Mouse (Mus musculus) kidney, embryonic 16.5 days (tissue): ENCODE data around the gene Cers3. TPM values are rescaled to one million over a fixed set of nuclear protein-coding genes. Genes with fewer than 3 reads are reported as not detected.

ENCODE experiments used
- ATAC-seq: fragments of 200-750 bp; cut with Nextera tagmentation; 2 replicates; pipeline ENCODE4 v1.8.0; 2017; ENCODE audit warnings: moderate TSS enrichment; ENCODE audit not compliant: low FRiP score, low TSS enrichment
- H3K27ac ChIP-seq: fragments of 300-500 bp; sonication (generic); 2 replicates; pipeline ENCODE4 v1.5.1; 2014; ENCODE audit warnings: low read length
- H3K27me3 ChIP-seq: fragments of 300-500 bp; sonication (generic); 2 replicates; pipeline ENCODE4 v1.6.1; 2014; ENCODE audit warnings: low read length, control low read depth, mixed read lengths; ENCODE audit not compliant: insufficient read depth
- H3K36me3 ChIP-seq: fragments of 300-500 bp; sonication (generic); 2 replicates; pipeline ENCODE4 v1.6.1; 2014; ENCODE audit warnings: low read length, control low read depth, mixed read lengths; ENCODE audit not compliant: insufficient read depth
- H3K4me1 ChIP-seq: fragments of 300-500 bp; sonication (generic); 2 replicates; pipeline ENCODE4 v1.6.1; 2014; ENCODE audit warnings: low read length, control low read depth, mixed read lengths; ENCODE audit not compliant: insufficient read depth
- H3K4me2 ChIP-seq: fragments of 300-500 bp; sonication (generic); replicated peaks from 2 replicates; pipeline ENCODE4 v1.6.1; 2014; ENCODE audit warnings: low read depth, low read length
- H3K4me3 ChIP-seq: fragments of 300-500 bp; sonication (generic); 2 replicates; pipeline ENCODE4 v1.5.1; 2014; ENCODE audit warnings: mild to moderate bottlenecking, low read length
- H3K9ac ChIP-seq: fragments of 300-500 bp; sonication (generic); replicated peaks from 2 replicates; pipeline ENCODE4 v1.6.1; 2014; ENCODE audit warnings: low read length
- H3K9me3 ChIP-seq: fragments of 300-500 bp; sonication (generic); 2 replicates; pipeline ENCODE4 v1.6.1; 2016; ENCODE audit warnings: low read length, control low read depth
- WGBS: fragments of 180-500 bp; shearing (Covaris S2); extraction: QIAGEN DNeasy Blood & Tissue Kit; methylation state at CpG from one replicate; pipeline ENCODE4 v1.1.7; 2014; 5-methylcytosine and 5-hydroxymethylcytosine counted together
- polyA plus RNA-seq: library from polyadenylated mRNA; unstranded; fragments of >200 nt; fragmentation: Nextera tagmentation; extraction: Ambion mirVana; gene quantifications from 2 replicates; pipeline ENCODE4 v1.2.1, GENCODE M21; 2015

Cers3 gene
- polyA plus RNA-seq, 1 experiment from 2014 or later, result 2.7 TPM

DNA sequence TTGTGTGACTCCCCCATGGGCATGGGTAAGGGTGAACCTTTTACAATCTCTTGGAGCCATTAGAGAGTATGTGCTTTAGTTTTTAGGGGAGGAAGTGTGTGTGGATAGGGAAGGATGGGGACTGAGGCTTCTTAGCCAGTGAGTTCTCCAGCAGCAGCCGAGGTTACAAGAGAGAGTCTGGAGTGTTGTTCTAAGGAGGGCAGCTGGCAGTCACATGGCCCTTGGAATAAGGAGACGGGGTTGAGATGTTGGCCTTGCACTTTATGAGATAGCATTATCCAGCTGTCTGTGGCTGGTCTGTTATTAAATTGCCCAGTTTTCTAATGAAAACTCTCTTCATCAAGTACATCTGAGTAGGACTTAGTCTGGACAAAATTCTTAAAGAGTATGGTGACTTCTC, 100.5 kb downstream of the Cers3 start:
- Histone ChIP-seq H3K4me3 (no peak overlapping the region), H3K36me3 (no peaks in the 10 kb centered on the region), H3K4me1 (peaks cover 5% of the 10 kb centered on the region; the same call in 1 of the 2 replicates), H3K9ac (no peak overlapping the region), H3K27ac (no peak overlapping the region), H3K9me3 (no peaks in the 10 kb centered on the region), H3K4me2 (no peak overlapping the region), H3K27me3 (peaks cover 11% of the 10 kb centered on the region; the same call in 1 of the 2 replicates)
- ATAC-seq, result no peak
- WGBS, result 62% methylated on average over 2 of the region's 2 CpGs

DNA sequence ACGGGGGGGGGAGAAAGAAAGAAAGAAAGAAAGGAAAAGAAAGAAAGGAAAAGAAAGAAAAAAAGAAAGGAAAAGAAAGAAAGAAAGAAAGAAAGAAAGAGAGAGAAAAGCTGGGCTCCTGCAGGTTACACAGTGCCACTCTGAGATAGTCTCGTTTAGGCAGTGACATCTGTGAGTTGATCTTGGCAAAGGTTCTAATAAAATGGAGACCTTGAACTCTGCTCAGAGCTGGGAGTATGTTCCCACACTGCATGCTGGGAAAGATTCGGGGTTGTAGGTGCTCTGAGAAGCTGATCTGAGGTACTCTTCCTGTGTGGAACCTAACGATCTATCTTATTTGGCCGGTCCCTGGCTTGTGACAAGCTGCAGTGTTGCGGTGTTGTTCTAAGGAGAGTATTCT, 103.3 kb downstream of the Cers3 start:
- 57% methylated on average over 6 of the region's 6 CpGs for WGBS
- no peak overlapping the region for H3K4me3 ChIP-seq
- no peaks in the 10 kb centered on the region; the same call in 1 of the 2 replicates for H3K4me1 ChIP-seq
- H3K27ac ChIP-seq, result no peak overlapping the region
- no peak overlapping the region for H3K9ac ChIP-seq
- H3K9me3 ChIP-seq, result no peaks in the 10 kb centered on the region
- no peaks in the 10 kb centered on the region for H3K36me3 ChIP-seq
- H3K4me2 ChIP-seq, result no peak overlapping the region
- ATAC-seq, result no peak
- H3K27me3 ChIP-seq, result peaks cover under 1% of the 10 kb centered on the region; the same call in 1 of the 2 replicates

DNA sequence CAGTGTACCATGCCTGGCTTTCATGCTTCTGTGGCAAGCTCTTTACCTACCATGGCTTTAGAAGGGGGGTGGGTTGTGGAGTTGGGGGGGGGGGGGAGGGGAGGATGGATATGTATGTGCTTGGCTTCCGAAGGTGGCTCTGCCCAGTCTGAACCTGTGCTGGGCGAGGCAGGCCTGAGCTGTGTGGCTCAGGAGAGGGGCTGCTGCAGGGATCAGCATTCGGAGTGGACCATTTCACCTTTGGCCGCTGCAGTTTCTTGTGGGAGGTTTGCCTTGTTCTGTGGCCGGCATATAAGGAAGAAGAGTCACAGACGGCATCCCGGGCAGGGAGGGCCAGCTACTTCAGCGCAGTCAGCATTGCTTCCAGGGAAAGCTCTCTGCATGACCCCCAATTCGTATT, 104.0 kb downstream of the Cers3 start:
- Histone ChIP-seq H3K4me3 (no peak overlapping the region), H3K4me1 (no peaks in the 10 kb centered on the region), H3K27me3 (no peaks in the 10 kb centered on the region), H3K4me2 (no peak overlapping the region), H3K27ac (no peak overlapping the region), H3K36me3 (no peaks in the 10 kb centered on the region), H3K9me3 (no peaks in the 10 kb centered on the region), H3K9ac (no peak overlapping the region)
- WGBS, result 65% methylated on average over 9 of the region's 9 CpGs
- ATAC-seq, result peak; percentile 52; the same call in 1 of the 2 replicates

DNA sequence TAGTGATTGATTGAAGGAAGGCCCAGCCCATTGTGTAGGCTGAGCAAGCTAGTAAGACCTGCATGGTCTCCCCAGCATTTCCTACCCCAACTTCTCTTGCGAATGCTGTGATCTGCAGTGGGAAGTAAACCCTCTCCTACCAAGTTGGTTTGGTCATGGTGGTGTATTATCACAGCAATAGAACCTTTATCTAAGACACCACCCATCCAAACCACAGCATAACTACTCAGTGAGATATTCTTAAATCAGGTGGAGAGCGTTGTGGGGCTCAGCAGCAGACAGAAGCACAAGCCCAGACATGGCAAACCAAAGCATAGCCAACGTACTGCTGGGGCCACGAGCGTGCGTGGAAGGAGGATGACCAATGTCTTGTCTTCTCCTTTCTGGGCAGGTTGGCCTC, 106.0 kb downstream of the Cers3 start:
- Histone ChIP-seq H3K9ac (no peak overlapping the region), H3K36me3 (no peaks in the 10 kb centered on the region), H3K27ac (no peak overlapping the region), H3K4me1 (no peaks in the 10 kb centered on the region), H3K9me3 (no peaks in the 10 kb centered on the region), H3K4me2 (no peak overlapping the region), H3K4me3 (no peak overlapping the region), H3K27me3 (no peaks in the 10 kb centered on the region)
- WGBS, result 94% methylated on average over 6 of the region's 6 CpGs
- no peak for ATAC-seq

DNA sequence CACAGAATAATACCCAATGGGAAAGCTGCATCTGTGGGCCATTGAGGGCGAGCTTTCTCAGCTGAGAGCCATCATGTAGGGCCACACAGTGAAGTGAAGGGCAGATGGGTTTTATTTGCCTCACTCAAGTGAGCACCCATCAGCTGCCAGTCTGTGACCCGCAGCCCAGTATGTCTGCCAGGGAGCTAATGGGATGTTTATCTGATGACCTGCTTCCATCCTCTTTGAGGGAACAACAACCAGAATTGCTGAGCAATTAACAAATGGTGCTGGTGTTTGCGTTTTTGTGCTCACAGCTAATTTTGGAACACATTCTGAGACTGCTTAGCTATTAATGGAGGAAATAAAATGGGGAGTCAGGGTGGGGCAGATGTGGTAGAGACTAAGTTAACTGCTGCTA, 108.9 kb downstream of the Cers3 start:
- ATAC-seq, result no peak
- WGBS, result 48% methylated on average over 3 of the region's 3 CpGs

DNA sequence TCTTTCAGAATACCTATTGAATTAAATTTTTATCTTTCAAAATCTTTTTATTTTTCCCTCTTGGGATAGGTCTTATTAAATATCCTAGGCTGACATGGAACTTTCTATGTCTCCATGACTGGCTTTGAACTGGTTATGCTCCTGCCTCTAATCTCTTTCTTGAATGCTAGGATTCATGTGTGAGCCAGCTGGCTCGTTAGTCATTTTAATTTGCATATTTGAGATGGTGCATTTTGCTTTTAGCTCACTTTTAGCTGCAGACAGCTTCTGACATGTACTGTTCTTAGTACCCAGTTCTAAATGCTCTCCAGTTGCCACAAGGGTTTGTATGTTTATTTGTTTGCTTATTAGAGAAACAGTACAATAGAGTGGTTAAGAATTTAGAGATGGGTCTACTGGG, 114.3 kb downstream of the Cers3 start:
- Histone ChIP-seq H3K4me1 (0 out of 2 replicates have a peak, but pooled peaks cover 3% of the 10 kb centered on the region), H3K4me2 (no peak overlapping the region), H3K27me3 (no peaks in the 10 kb centered on the region), H3K36me3 (no peaks in the 10 kb centered on the region), H3K9me3 (no peaks in the 10 kb centered on the region), H3K4me3 (no peak overlapping the region), H3K9ac (no peak overlapping the region), H3K27ac (no peak overlapping the region)
- ATAC-seq, result no peak
- 87% methylated on average over 1 of the region's 1 CpGs for whole genome bisulfite sequencing

More for the DNA sequence above, 108.9 kb downstream of the Cers3 start:
- Histone ChIP-seq H3K27me3 (no peaks in the 10 kb centered on the region), H3K4me1 (no peaks in the 10 kb centered on the region), H3K27ac (no peak overlapping the region), H3K4me2 (no peak overlapping the region), H3K4me3 (no peak overlapping the region), H3K9ac (no peak overlapping the region), H3K36me3 (no peaks in the 10 kb centered on the region), H3K9me3 (no peaks in the 10 kb centered on the region)

DNA sequence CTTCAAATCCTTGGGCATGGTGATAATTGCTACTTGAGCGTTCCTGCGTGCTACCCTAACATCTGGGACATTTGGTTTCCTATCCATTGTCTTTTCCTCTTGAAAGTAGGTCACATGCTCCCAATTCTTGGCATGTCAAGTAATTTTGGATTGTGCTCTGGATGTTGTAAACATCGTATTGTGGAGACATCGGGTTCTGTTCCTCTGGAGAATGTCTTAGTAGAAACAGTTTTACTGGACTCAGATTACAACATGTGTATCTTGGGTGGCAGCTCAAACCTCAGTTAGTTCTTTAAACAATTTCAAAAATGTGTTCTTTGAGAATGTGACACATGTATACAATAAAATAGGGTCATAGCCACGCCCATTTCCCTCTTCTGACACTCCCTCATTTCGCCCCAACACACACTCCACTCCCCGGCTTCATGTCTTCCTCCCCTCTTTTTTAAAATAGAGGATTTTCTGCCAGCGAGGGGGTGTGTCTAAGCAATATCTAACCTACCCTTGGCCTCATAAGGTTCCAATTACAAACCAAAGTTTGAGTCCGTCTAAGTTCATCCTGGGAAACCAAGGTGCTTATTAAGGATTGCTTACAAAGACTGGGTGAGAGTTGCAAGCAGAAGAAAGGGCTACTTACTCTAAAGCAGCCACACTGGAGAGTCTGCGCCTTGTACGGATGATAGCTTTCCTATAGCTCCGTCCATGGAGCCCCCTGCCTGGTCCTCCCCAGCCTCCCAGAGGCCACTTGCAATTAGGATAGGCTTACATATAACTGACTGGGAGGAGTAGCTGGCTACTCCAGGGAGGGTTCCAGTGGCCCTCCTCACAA, 115.2 kb downstream of the Cers3 start:
- 0 out of 2 replicates have a peak, but pooled peaks cover 3% of the 10 kb centered on the region for H3K4me1 ChIP-seq
- H3K9ac ChIP-seq, result no peak overlapping the region
- H3K36me3 ChIP-seq, result no peaks in the 10 kb centered on the region
- no peaks in the 10 kb centered on the region for H3K27me3 ChIP-seq
- WGBS, result 57% methylated on average over 12 of the region's 12 CpGs
- no peak overlapping the region for H3K4me3 ChIP-seq
- ATAC-seq, result no peak
- H3K4me2 ChIP-seq, result no peak overlapping the region
- no peak overlapping the region for H3K27ac ChIP-seq
- H3K9me3 ChIP-seq, result no peaks in the 10 kb centered on the region

DNA sequence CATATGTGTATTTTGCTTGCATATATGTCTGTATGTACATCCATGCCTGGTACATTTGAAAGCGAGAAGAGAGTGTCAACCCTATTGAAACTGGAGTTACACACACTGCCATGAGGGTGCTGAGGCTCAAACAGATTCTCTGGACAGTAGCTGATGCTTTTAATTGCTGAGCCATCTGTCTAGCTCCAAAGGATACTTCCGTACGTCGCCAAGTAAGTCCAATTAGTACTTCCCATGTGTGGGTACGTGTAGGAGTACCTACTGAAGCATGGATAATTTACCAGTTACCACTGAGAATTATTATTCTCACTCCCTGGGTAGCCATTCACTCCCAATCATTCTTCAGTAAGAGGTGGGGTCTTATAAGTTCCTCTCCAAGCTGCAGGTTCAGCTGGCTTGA, 115.9 kb downstream of the Cers3 start:
- Histone ChIP-seq H3K4me2 (no peak overlapping the region), H3K9me3 (no peaks in the 10 kb centered on the region), H3K9ac (no peak overlapping the region), H3K4me1 (0 out of 2 replicates have a peak, but pooled peaks cover 3% of the 10 kb centered on the region), H3K4me3 (no peak overlapping the region), H3K27ac (no peak overlapping the region), H3K36me3 (no peaks in the 10 kb centered on the region), H3K27me3 (no peaks in the 10 kb centered on the region)
- ATAC-seq, result no peak
- 59% methylated on average over 5 of the region's 5 CpGs for WGBS

DNA sequence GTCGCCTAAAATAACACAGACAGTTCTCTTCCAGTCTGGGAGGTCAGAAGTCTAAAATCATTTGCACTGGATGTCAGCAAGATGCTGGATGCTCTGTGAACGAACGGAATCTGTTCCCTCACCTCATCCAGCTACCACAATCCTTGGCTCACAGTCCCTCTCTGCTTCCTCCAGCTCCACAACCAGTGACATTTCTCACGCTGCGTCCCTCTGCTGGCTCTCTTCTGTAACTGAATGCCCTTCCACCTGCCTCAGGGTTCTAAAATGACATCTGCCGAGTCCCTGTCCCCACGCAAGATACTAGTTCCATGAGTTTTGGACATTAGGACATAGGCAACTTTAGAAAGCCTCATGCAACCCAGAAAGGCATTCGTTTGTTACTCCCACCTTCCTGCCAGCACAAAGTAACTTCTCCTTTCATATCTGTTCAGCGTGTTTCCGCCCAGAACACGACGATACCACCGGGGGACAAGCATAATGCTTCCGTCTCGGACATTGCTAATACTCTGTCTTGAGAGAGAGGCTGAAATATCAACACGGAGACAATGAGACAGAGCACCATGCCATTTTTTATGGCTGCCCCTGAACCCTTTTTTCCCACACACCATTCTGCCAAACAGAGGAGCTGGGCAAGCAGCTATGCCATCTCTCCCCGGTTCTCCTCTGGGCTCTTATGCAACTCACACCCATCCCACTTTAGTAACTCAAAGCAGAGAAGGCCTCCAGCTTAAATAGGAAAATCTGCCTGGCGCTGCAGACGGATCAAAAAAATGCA, 123.8 kb downstream of the Cers3 start:
- Histone ChIP-seq H3K4me2 (no peak overlapping the region), H3K4me3 (no peak overlapping the region), H3K27ac (peak overlapping the region; percentile 41), H3K9ac (no peak overlapping the region), H3K36me3 (no peaks in the 10 kb centered on the region), H3K4me1 (peaks cover 38% of the 10 kb centered on the region), H3K9me3 (no peaks in the 10 kb centered on the region), H3K27me3 (no peaks in the 10 kb centered on the region)
- 64% methylated on average over 19 of the region's 19 CpGs for WGBS
- ATAC-seq, result no peak
